Mouse (Mus musculus) liver, embryonic 16.5 days (tissue): ENCODE measurements around the gene Rdh7. TPM values are rescaled to one million over a fixed set of nuclear protein-coding genes. Genes with fewer than 3 reads are reported as not detected.

ENCODE experiments used
- ATAC-seq: fragments of 200-750 bp; cut with Nextera tagmentation; 2 replicates; pipeline ENCODE4 v1.8.0; 2017; ENCODE audit warnings: low read depth, mild to moderate bottlenecking, moderate number of reproducible peaks, moderate library complexity
- H3K27ac ChIP-seq: fragments of 300-500 bp; sonication (generic); 2 replicates; pipeline ENCODE4 v1.5.1; 2014; ENCODE audit warnings: mild to moderate bottlenecking, low read length
- H3K27me3 ChIP-seq: fragments of 300-500 bp; sonication (generic); 2 replicates; pipeline ENCODE4 v1.6.1; 2014; ENCODE audit warnings: low read depth, low read length, mixed read lengths; ENCODE audit not compliant: control insufficient read depth, insufficient read depth
- H3K36me3 ChIP-seq: fragments of 300-500 bp; sonication (generic); 2 replicates; pipeline ENCODE4 v1.6.1; 2014; ENCODE audit warnings: mild to moderate bottlenecking; ENCODE audit not compliant: control insufficient read depth, insufficient read depth
- H3K4me1 ChIP-seq: fragments of 300-500 bp; sonication (generic); 2 replicates; pipeline ENCODE4 v1.6.1; 2014; ENCODE audit warnings: low read depth, low read length, mixed read lengths; ENCODE audit not compliant: control insufficient read depth
- H3K4me2 ChIP-seq: fragments of 300-500 bp; sonication (generic); 2 replicates; pipeline ENCODE4 v1.6.1; 2014; ENCODE audit warnings: low read depth, low read length, mixed read lengths
- H3K4me3 ChIP-seq: fragments of 300-500 bp; sonication (generic); 2 replicates; pipeline ENCODE4 v1.5.1; 2014; ENCODE audit warnings: low read depth, mild to moderate bottlenecking, low read length
- H3K9ac ChIP-seq: fragments of 300-500 bp; sonication (generic); 2 replicates; pipeline ENCODE4 v1.6.1; 2014; ENCODE audit warnings: low read depth, low read length
- H3K9me3 ChIP-seq: fragments of 300-500 bp; sonication (generic); replicated peaks from 2 replicates; pipeline ENCODE4 v1.6.1; 2016; ENCODE audit warnings: low read length; ENCODE audit not compliant: control insufficient read depth
- WGBS: fragments of 180-500 bp; shearing (Covaris S2); extraction: QIAGEN DNeasy Blood & Tissue Kit; methylation state at CpG from one replicate; pipeline ENCODE4 v1.1.7; 2014; ENCODE audit not compliant: insufficient replicate concordance; 5-methylcytosine and 5-hydroxymethylcytosine counted together
- polyA plus RNA-seq: library from polyadenylated mRNA; unstranded; fragments of >200 nt; fragmentation: Nextera tagmentation; extraction: Ambion mirVana; gene quantifications from 2 replicates; pipeline ENCODE4 v1.2.1, GENCODE M21; 2015

Rdh7 gene
- polyA plus RNA-seq, 1 experiment from 2014 or later, result 33.3 TPM

- H3K4me1 ChIP-seq, result peaks cover 12% of the 10 kb centered on the region
- no peak overlapping the region for H3K9ac ChIP-seq
- ATAC-seq, result peak; percentile 53
- H3K27me3 ChIP-seq, result no peaks in the 10 kb centered on the region
- no peaks in the 10 kb centered on the region for H3K9me3 ChIP-seq
- H3K36me3 ChIP-seq, result no peaks in the 10 kb centered on the region
- H3K4me3 ChIP-seq, result no peak overlapping the region
- WGBS, result 45% methylated on average over 3 of the region's 3 CpGs
- H3K27ac ChIP-seq, result no peak overlapping the region
- H3K4me2 ChIP-seq, result no peak overlapping the region
These were observed 9.4 kb downstream of the Rdh7 start for GRCm38 (mm10) chr10:127879155-127879688.

GRCm38 (mm10) chr10:127878262-127879057, 10.2 kb downstream of the Rdh7 start:
- Histone ChIP-seq H3K4me2 (no peak overlapping the region), H3K9ac (no peak overlapping the region), H3K27me3 (no peaks in the 10 kb centered on the region), H3K4me1 (peaks cover 12% of the 10 kb centered on the region), H3K27ac (peak overlapping the region; percentile 69), H3K36me3 (no peaks in the 10 kb centered on the region), H3K4me3 (no peak overlapping the region), H3K9me3 (no peaks in the 10 kb centered on the region)
- ATAC-seq, result peak; percentile 19; the same call in 1 of the 2 replicates
- WGBS, result 32% methylated on average over 3 of the region's 3 CpGs

- Histone ChIP-seq H3K9me3 (no peaks in the 10 kb centered on the region), H3K4me3 (no peak overlapping the region), H3K27me3 (no peaks in the 10 kb centered on the region), H3K4me2 (no peak overlapping the region), H3K36me3 (no peaks in the 10 kb centered on the region), H3K27ac (peak overlapping the region; percentile 69), H3K4me1 (peaks cover 12% of the 10 kb centered on the region), H3K9ac (no peak overlapping the region)
- WGBS, result 22% methylated on average over 2 of the region's 2 CpGs
- peak; percentile 83 for ATAC-seq
These were observed 10.9 kb downstream of the Rdh7 start for GRCm38 (mm10) chr10:127877681-127878080.

- no peak for ATAC-seq
- no peak overlapping the region for H3K4me2 ChIP-seq
- no peak overlapping the region for H3K4me3 ChIP-seq
- no peaks in the 10 kb centered on the region for H3K27me3 ChIP-seq
- no peak overlapping the region for H3K27ac ChIP-seq
- H3K9me3 ChIP-seq, result no peaks in the 10 kb centered on the region
- no peaks in the 10 kb centered on the region for H3K36me3 ChIP-seq
- no peak overlapping the region for H3K9ac ChIP-seq
- H3K4me1 ChIP-seq, result no peaks in the 10 kb centered on the region
- WGBS, result 47% methylated on average over 4 of the region's 4 CpGs
These were observed 16.1 kb downstream of the Rdh7 start for GRCm38 (mm10) chr10:127872484-127872883.

- no peak within 1 kb of the TSS for H3K4me2 ChIP-seq
- H3K9me3 ChIP-seq, result no peaks in the 10 kb centered on the region
- no peak within 1 kb of the TSS for H3K9ac ChIP-seq
- H3K36me3 ChIP-seq, result no peaks in the 10 kb centered on the region
- no peak within 1 kb of the TSS for H3K4me3 ChIP-seq
- ATAC-seq, result no peak
- H3K27me3 ChIP-seq, result no peaks in the 10 kb centered on the region
- 47% methylated on average over 3 of the region's 3 CpGs for WGBS
- H3K4me1 ChIP-seq, result no peaks in the 10 kb centered on the region
- H3K27ac ChIP-seq, result no peak within 1 kb of the TSS
These were observed 22.4 kb downstream of the Rdh7 start, which contains the start of gene Rdh16f2 for GRCm38 (mm10) chr10:127866232-127866631. Gene Rdh16f2, plus strand, starts transcription at chr10:127866474.

GRCm38 (mm10) chr10:127864931-127865330, 23.7 kb downstream of the Rdh7 start:
- Histone ChIP-seq H3K4me1 (no peaks in the 10 kb centered on the region), H3K27ac (no peak overlapping the region), H3K9me3 (no peaks in the 10 kb centered on the region), H3K4me2 (no peak overlapping the region), H3K27me3 (no peaks in the 10 kb centered on the region), H3K4me3 (no peak overlapping the region), H3K36me3 (no peaks in the 10 kb centered on the region), H3K9ac (no peak overlapping the region)
- no peak; the same call in 1 of the 2 replicates for ATAC-seq

GRCm38 (mm10) chr10:127856376-127856775, 32.2 kb downstream of the Rdh7 start:
- no peak for ATAC-seq
- no peak overlapping the region for H3K27ac ChIP-seq
- no peak overlapping the region for H3K9ac ChIP-seq

GRCm38 (mm10) chr10:127849628-127850027, 39.0 kb downstream of the Rdh7 start, which contains the start of gene Rdh19:
Gene Rdh19, plus strand, starts transcription at chr10:127849928.
- WGBS, result 55% methylated on average over 1 of the region's 1 CpGs
- Histone ChIP-seq H3K9me3 (no peaks in the 10 kb centered on the region), H3K4me1 (no peaks in the 10 kb centered on the region; the same call in 1 of the 2 replicates), H3K36me3 (no peaks in the 10 kb centered on the region), H3K27me3 (no peaks in the 10 kb centered on the region), H3K4me3 (no peak within 1 kb of the TSS), H3K4me2 (no peak within 1 kb of the TSS), H3K27ac (no peak within 1 kb of the TSS), H3K9ac (no peak within 1 kb of the TSS)
- ATAC-seq, result no peak

More at GRCm38 (mm10) chr10:127856376-127856775, 32.2 kb downstream of the Rdh7 start:
- H3K4me1 ChIP-seq, result no peaks in the 10 kb centered on the region
- H3K9me3 ChIP-seq, result no peaks in the 10 kb centered on the region
- no peak overlapping the region for H3K4me3 ChIP-seq
- H3K36me3 ChIP-seq, result no peaks in the 10 kb centered on the region
- H3K27me3 ChIP-seq, result no peaks in the 10 kb centered on the region
- H3K4me2 ChIP-seq, result no peak overlapping the region

GRCm38 (mm10) chr10:127848089-127848488, 40.5 kb downstream of the Rdh7 start:
- Histone ChIP-seq H3K4me2 (no peak overlapping the region), H3K27ac (no peak overlapping the region), H3K9me3 (no peaks in the 10 kb centered on the region), H3K27me3 (no peaks in the 10 kb centered on the region), H3K36me3 (no peaks in the 10 kb centered on the region), H3K4me3 (no peak overlapping the region), H3K4me1 (no peaks in the 10 kb centered on the region; the same call in 1 of the 2 replicates), H3K9ac (no peak overlapping the region)
- peak; percentile 75 for ATAC-seq
- 48% methylated on average over 1 of the region's 1 CpGs for WGBS
